Mouse (Mus musculus): ENCODE measurements around the gene Ctnnbip1.

DNA sequence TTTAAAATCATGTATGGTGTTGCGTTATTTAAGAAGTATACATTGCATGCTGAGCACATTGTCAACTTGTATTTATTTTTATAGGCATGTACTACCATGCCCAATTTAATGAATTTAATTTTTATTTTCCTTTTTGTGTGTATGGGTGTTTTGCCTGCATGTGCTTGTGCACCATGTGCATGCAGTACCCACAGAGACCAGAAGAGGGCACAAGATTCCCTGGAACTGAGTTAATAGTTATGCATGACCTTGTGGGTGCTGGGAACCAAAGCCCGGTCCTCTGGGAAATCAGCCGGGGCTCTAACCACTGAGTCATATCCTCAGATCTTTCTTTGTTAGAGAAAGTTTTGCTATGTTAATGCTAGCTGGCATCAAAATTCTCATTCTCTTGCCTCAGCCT is 96.8 kb downstream of the Ctnnbip1 start:
- no peak for TF ChIP-seq TAL1 (IDR thresholded peaks at IDR 0.05; ENCODE audit: low read length)
- TF ChIP-seq GATA1 (IDR thresholded peaks at IDR 0.05; ENCODE audit: low read length): no peak
